Mouse (Mus musculus) olfactory bulb, adult 2 months (tissue): ENCODE data around the gene Tcaf3.

Source experiments
- CTCF ChIP-seq: fragments of 200-500 bp; IDR thresholded peaks from 2 replicates; pipeline ENCODE4 v1.5.1; 2012; ENCODE audit warnings: low read depth, mild to moderate bottlenecking, low read length, moderate library complexity; ENCODE audit not compliant: insufficient read depth
- POLR2A ChIP-seq: fragments of 200-500 bp; IDR thresholded peaks from 2 replicates; pipeline ENCODE4 v1.6.1; 2012; ENCODE audit warnings: mild to moderate bottlenecking, low read depth, low read length, moderate library complexity; ENCODE audit not compliant: insufficient read depth

DNA sequence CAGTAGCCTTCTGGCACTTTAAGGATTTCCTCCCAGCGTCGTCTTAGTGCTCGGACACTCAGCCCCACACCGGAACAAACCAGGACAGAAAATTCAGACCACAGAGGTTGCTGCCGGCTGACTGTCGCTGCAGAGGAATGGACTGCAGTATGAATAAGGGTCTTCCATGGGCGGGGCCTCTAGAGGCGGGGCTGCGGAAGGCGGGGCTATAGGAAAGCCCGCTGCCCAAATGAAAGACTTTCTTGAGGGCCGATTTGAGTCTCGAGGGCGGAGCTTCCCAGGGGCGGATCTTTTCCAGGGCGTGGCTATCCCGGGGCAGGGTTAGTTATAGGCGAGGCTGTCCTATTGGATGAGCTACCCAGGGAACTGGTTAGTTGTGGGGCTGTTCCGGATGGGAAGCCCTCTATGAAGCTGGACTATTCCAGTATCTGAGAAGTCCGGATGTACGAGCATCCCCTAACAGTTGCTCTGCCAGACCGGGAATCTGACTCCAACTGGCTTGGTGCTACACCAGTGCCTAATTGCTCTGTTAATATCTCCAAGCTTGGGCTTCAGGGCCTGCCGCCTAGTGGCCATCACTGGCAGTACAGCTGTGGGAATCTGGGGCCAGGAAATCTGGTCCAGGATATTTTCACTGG is 47.5 kb upstream of the Tcaf3 start, which contains the start of gene Tcaf2:
- TF ChIP-seq CTCF (peak; percentile 47; the same call in 1 of the 2 replicates), POLR2A (no peak)
